ENCODE assay signal across 8 mouse cellular contexts in the genomic region with DNA sequence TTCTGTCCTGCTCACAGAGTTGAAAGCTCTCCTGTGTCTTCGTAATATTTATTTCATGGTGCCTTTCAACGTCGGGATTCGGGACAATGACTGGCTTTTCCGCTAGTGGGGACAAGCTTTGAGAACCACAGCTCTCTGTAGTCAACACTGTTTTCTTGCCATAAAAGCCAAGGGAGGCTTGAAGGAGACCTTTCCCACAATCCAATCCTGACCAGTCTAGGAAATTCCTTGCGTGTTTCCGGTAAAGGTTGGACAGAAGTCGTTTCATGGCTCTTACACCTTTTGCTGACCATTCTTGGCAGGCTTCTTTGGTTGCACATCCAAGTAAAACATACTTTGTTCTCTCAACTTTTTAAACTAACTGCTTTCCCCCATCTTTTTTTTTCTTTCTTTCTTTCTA.
DNase-seq lines count a peak whose midpoint lies in the region; ATAC-seq and TF ChIP-seq lines count a peak whose summit lies in the region.

No protein-coding gene starts in this region.

- peak overlapping the region; percentile 99 for H3K27ac ChIP-seq in heart, adult 2 months
- H3K27ac ChIP-seq in embryonic facial prominence, embryonic 13.5 days: no peak overlapping the region
- H3K27ac ChIP-seq in intestine, embryonic 14.5 days (ENCODE audit: low read depth): no peak overlapping the region
- 0 out of 2 replicates have a peak overlapping the region, but pooled peaks have one; percentile 6 for H3K27ac ChIP-seq in midbrain, embryonic 13.5 days

- H3K4me1 ChIP-seq in heart, adult 2 months (ENCODE audit: control insufficient read depth, insufficient read depth, low read length): peaks cover 3% of the 10 kb centered on the region; the same call in 1 of the 2 replicates
- peaks cover 28% of the 10 kb centered on the region for H3K4me1 ChIP-seq in embryonic facial prominence, embryonic 13.5 days
- H3K4me1 ChIP-seq in intestine, embryonic 14.5 days (replicated peaks; ENCODE audit: control insufficient read depth, insufficient read depth, low read length): peaks cover 18% of the 10 kb centered on the region
- H3K4me1 ChIP-seq in midbrain, embryonic 13.5 days (replicated peaks): peaks cover 28% of the 10 kb centered on the region

- TF ChIP-seq POLR2A in heart, adult 2 months (IDR thresholded peaks at IDR 0.05; ENCODE audit: insufficient read depth, low read depth, low read length): no peak

- no peaks in the 10 kb centered on the region for H3K79me2 ChIP-seq in heart, adult 2 months (replicated peaks; ENCODE audit: control insufficient read depth, insufficient read depth, low read length)

- 37% methylated on average over 8 of the region's 8 CpGs for WGBS in heart, adult 2 months
- 85% methylated on average over 8 of the region's 8 CpGs for WGBS in embryonic facial prominence, embryonic 13.5 days
- 82% methylated on average over 8 of the region's 8 CpGs for WGBS in intestine, embryonic 14.5 days
- 85% methylated on average over 8 of the region's 8 CpGs for WGBS in midbrain, embryonic 13.5 days

- peak overlapping the region; percentile 58 for H3K4me3 ChIP-seq in heart, adult 2 months
- H3K4me3 ChIP-seq in embryonic facial prominence, embryonic 13.5 days: peak overlapping the region; percentile 82; the same call in 1 of the 2 replicates
- peak overlapping the region; percentile 74; the same call in 1 of the 2 replicates for H3K4me3 ChIP-seq in intestine, embryonic 14.5 days (ENCODE audit: low read depth, low read length)
- H3K4me3 ChIP-seq in midbrain, embryonic 13.5 days (replicated peaks): peak overlapping the region; percentile 90

- peak overlapping the region; percentile 90 for H3K4me2 ChIP-seq in embryonic facial prominence, embryonic 13.5 days
- peak overlapping the region; percentile 84 for H3K4me2 ChIP-seq in intestine, embryonic 14.5 days (ENCODE audit: low read length)
- peak overlapping the region; percentile 82 for H3K4me2 ChIP-seq in midbrain, embryonic 13.5 days (replicated peaks)

- peaks cover 5% of the 10 kb centered on the region for H3K36me3 ChIP-seq in heart, adult 2 months (ENCODE audit: control insufficient read depth, insufficient read depth, low read length)
- H3K36me3 ChIP-seq in embryonic facial prominence, embryonic 13.5 days: no peaks in the 10 kb centered on the region
- no peaks in the 10 kb centered on the region for H3K36me3 ChIP-seq in intestine, embryonic 14.5 days (ENCODE audit: control insufficient read depth, insufficient read depth, low read length)
- no peaks in the 10 kb centered on the region for H3K36me3 ChIP-seq in midbrain, embryonic 13.5 days

- no peaks in the 10 kb centered on the region for H3K27me3 ChIP-seq in heart, adult 2 months (ENCODE audit: control insufficient read depth, insufficient read depth, low read length)
- H3K27me3 ChIP-seq in embryonic facial prominence, embryonic 13.5 days: no peaks in the 10 kb centered on the region
- H3K27me3 ChIP-seq in intestine, embryonic 14.5 days (replicated peaks; ENCODE audit: control insufficient read depth, insufficient read depth, low read length): 0 out of 2 replicates have a peak, but pooled peaks cover 4% of the 10 kb centered on the region
- no peaks in the 10 kb centered on the region for H3K27me3 ChIP-seq in midbrain, embryonic 13.5 days

- TF ChIP-seq CTCF in heart, adult 2 months (IDR thresholded peaks at IDR 0.05): no peak

- peak overlapping the region; percentile 73 for H3K9ac ChIP-seq in heart, adult 2 months (ENCODE audit: low read depth, low read length)
- 0 out of 2 replicates have a peak overlapping the region, but pooled peaks have one; percentile 90 for H3K9ac ChIP-seq in embryonic facial prominence, embryonic 13.5 days
- no peak overlapping the region for H3K9ac ChIP-seq in intestine, embryonic 14.5 days (ENCODE audit: low read length)
- H3K9ac ChIP-seq in midbrain, embryonic 13.5 days (replicated peaks): peak overlapping the region; percentile 94

- H3K9me3 ChIP-seq in embryonic facial prominence, embryonic 13.5 days: no peaks in the 10 kb centered on the region
- H3K9me3 ChIP-seq in intestine, embryonic 14.5 days (ENCODE audit: control insufficient read depth, low read length): no peaks in the 10 kb centered on the region
- no peaks in the 10 kb centered on the region for H3K9me3 ChIP-seq in midbrain, embryonic 13.5 days

- no peak for TF ChIP-seq EP300 in heart, adult 2 months (IDR thresholded peaks at IDR 0.05; ENCODE audit: insufficient read depth, low read depth, low read length)

- intact Hi-C loops in heart, adult 2 months (cut with DNase I): loop anchor here (2.0 to 10.0 kb wide), 5 partner anchors 65 to 1147 kb away; partner anchors contain the start of genes Jak1 and Leprot
- intact Hi-C loops in heart, postnatal 10 days (cut with DNase I): loop anchor here (5.0 to 10.0 kb wide), 2 partner anchors 91 to 297 kb away; partner anchors contain the start of gene Jak1
- intact Hi-C loops in left cerebral cortex, postnatal 14 days (cut with DNase I): loop anchor here (5.0 to 10.0 kb wide), 3 partner anchors 59 to 287 kb away; partner anchors contain the start of genes Ak4 and Leprot

- no peak for DNase-seq in heart, adult 2 months
- no peak for DNase-seq in heart, postnatal 10 days
- no peak for DNase-seq in intestine, embryonic 14.5 days (ENCODE audit: low spot score)
- DNase-seq in urinary bladder, adult 2 months (ENCODE audit: low spot score): no peak
- no peak for DNase-seq in left cerebral cortex, postnatal 14 days (ENCODE audit: low spot score in 2 of 2)
- no peak for DNase-seq in gastrocnemius, postnatal 25 days

- ATAC-seq in embryonic facial prominence, embryonic 13.5 days (ENCODE audit: insufficient number of reproducible peaks, insufficient read depth, low FRiP score, low TSS enrichment, low read depth): no peak
- no peak for ATAC-seq in intestine, embryonic 14.5 days (replicated peaks; ENCODE audit: low FRiP score, low TSS enrichment, low read depth)
- ATAC-seq in midbrain, embryonic 13.5 days: no peak

Comparison
In these comparisons a context has a peak if more than half of its experiments do, and no peak if none do; other contexts are left out.
1. H3K27ac ChIP-seq: peak in heart, adult 2 months (single experiment) and midbrain, embryonic 13.5 days (single experiment); none in embryonic facial prominence, embryonic 13.5 days (single experiment) and intestine, embryonic 14.5 days (single experiment).
2. Peak in every context shown above with its lines, with median percentiles within 50 percentile points of each other: H3K4me3 ChIP-seq and H3K4me2 ChIP-seq.